Mouse (Mus musculus) kidney, embryonic 14.5 days (tissue): ENCODE data around the gene Arf1. TPM values are rescaled to one million over a fixed set of nuclear protein-coding genes. Genes with fewer than 3 reads are reported as not detected.

ENCODE experiments used
- ATAC-seq: fragments of 200-750 bp; cut with Nextera tagmentation; 2 replicates; pipeline ENCODE4 v1.8.0; 2017; ENCODE audit warnings: moderate number of reproducible peaks, mild to moderate bottlenecking, moderate TSS enrichment, moderate library complexity; ENCODE audit not compliant: low FRiP score, low TSS enrichment
- H3K27ac ChIP-seq: fragments of 300-500 bp; sonication (generic); 2 replicates; pipeline ENCODE4 v1.5.1; 2014; ENCODE audit warnings: low read depth, mild to moderate bottlenecking, low read length, moderate library complexity, mixed read lengths
- H3K27me3 ChIP-seq: fragments of 300-500 bp; sonication (generic); 2 replicates; pipeline ENCODE4 v1.6.1; 2014; ENCODE audit warnings: mild to moderate bottlenecking, low read length; ENCODE audit not compliant: control insufficient read depth, insufficient read depth
- H3K36me3 ChIP-seq: fragments of 300-500 bp; sonication (generic); 2 replicates; pipeline ENCODE4 v1.6.1; 2014; ENCODE audit warnings: low read length, mixed read lengths; ENCODE audit not compliant: control insufficient read depth, insufficient read depth
- H3K4me1 ChIP-seq: fragments of 300-500 bp; sonication (generic); 2 replicates; pipeline ENCODE4 v1.6.1; 2014; ENCODE audit warnings: low read length, mixed read lengths; ENCODE audit not compliant: control insufficient read depth, insufficient read depth
- H3K4me2 ChIP-seq: fragments of 300-500 bp; sonication (generic); replicated peaks from 2 replicates; pipeline ENCODE4 v1.6.1; 2014; ENCODE audit warnings: low read depth, mild to moderate bottlenecking, low read length
- H3K4me3 ChIP-seq: fragments of 300-500 bp; sonication (generic); 2 replicates; pipeline ENCODE4 v1.5.1; 2014; ENCODE audit warnings: mild to moderate bottlenecking, low read length
- H3K9ac ChIP-seq: fragments of 300-500 bp; sonication (generic); 2 replicates; pipeline ENCODE4 v1.6.1; 2014; ENCODE audit warnings: low read depth, mild to moderate bottlenecking, low read length, moderate library complexity
- H3K9me3 ChIP-seq: fragments of 300-500 bp; sonication (generic); 2 replicates; pipeline ENCODE4 v1.6.1; 2016; ENCODE audit warnings: low read length; ENCODE audit not compliant: control insufficient read depth
- WGBS: fragments of 180-500 bp; shearing (Covaris S2); extraction: QIAGEN DNeasy Blood & Tissue Kit; methylation state at CpG from one replicate; pipeline ENCODE4 v1.1.7; 2014; 5-methylcytosine and 5-hydroxymethylcytosine counted together
- polyA plus RNA-seq: library from polyadenylated mRNA; unstranded; fragments of >200 nt; fragmentation: Nextera tagmentation; extraction: Ambion mirVana; gene quantifications from 2 replicates; pipeline ENCODE4 v1.2.1, GENCODE M21; 2014

Arf1 gene
- polyA plus RNA-seq, 1 experiment from 2014 or later = 644 TPM

DNA sequence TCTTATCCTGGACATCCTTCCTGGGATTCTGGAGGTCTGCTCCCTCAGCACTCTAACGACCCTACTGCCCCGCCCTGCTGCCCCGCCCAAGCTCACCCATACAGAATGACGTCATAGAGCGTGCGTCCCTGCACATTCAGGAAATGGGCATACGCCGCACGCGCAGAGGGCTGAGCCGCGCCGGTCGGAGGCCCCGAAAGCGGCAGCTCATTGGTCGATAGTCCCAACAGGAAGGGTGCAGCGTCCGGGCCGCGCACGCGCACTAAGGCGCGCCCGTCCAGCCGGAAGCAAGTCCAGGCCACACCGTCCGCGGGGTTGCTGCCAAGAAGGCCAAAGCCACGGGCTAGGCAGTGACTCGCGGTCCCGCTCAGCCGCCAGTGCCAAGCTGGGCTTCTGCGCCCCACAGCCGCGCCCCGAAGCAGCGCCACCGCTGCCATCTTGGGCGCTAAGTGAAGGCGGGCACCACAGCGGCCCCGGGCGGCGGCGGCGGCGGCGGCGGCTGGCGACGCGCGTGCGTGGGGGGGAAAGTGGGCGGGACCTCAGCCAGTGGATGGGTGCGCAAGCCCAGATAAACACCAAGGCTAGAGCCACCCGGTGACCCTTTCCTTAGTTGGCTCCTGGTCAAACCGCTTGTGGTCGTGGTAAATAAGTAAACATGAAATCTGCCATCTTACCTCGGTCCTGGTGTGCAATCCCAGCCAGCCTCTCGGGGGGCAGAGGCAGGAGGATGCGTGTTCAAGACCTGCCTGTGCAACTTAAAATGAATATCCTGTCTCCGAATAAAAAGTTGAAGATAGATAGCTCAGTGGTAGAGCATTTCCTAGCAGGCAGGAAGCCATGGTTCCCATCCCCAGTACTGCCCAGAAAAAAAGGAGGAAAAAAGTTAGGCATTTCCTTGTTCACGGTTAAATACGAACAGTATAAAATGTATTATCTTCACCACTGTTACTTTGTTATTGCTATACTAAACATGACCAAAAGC, 64.5 kb downstream of the Arf1 start, which contains the start of gene Iba57:
Gene Iba57 (minus strand): TSS at position 485 of the 982 bp plus-strand sequence.
- H3K9me3 ChIP-seq = no peaks in the 10 kb centered on the region
- H3K4me2 ChIP-seq = peak within 1 kb of the TSS; percentile 74
- H3K4me1 ChIP-seq = peaks cover 7% of the 10 kb centered on the region
- H3K27ac ChIP-seq = peak within 1 kb of the TSS; percentile 98
- H3K36me3 ChIP-seq = no peaks in the 10 kb centered on the region
- H3K27me3 ChIP-seq = no peaks in the 10 kb centered on the region
- ATAC-seq = peak; percentile 99
- peak within 1 kb of the TSS; percentile 95 for H3K9ac ChIP-seq
- H3K4me3 ChIP-seq = peak within 1 kb of the TSS; percentile 78
- 4% methylated on average over 55 of the region's 68 CpGs for WGBS

DNA sequence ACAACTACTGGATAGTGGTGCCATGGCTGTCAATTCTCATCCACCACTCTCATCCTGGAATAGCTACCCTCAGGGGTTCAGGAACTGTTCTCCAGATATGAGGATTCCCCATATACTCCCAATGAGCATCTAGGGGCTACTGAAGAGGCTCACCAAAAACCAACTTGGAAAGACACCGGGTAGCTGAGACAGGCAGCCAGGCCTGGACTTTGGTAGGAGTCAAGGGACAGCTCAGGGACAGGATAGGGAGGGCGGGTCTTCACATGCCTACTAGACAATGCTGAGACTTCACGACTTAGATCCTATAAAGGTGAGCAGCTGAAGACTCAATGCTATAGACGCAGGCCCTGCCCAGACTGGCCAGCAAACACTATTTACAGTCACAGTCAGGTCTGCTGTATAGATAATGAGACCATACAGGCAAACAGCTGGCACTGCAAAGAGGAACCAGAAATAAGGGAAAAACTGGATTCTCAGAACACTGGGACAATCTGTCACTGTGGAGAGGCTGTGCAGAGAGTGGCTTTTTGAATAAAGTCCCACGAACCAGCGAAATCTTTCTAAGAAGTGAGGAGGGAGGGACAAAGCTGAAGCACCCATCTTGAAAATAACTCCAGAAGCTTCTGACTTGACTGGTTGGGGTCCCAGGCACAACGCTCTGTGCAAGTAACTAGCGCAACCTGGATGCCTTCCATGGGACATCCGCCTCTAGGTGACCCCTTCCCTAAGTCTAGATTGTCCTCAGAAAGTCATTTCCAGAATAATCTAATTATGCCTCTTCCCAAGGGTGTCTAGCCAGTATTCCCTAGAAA, 65.4 kb downstream of the Arf1 start:
- ATAC-seq = no peak

More for the DNA sequence above, 65.4 kb downstream of the Arf1 start:
- Histone ChIP-seq H3K4me3 (peak overlapping the region; percentile 78), H3K9ac (peak overlapping the region; percentile 52; the same call in 1 of the 2 replicates), H3K9me3 (no peaks in the 10 kb centered on the region), H3K36me3 (0 out of 2 replicates have a peak, but pooled peaks cover 6% of the 10 kb centered on the region), H3K27me3 (no peaks in the 10 kb centered on the region), H3K4me2 (peak overlapping the region; percentile 74), H3K4me1 (peaks cover 7% of the 10 kb centered on the region), H3K27ac (peak overlapping the region; percentile 98; the same call in 1 of the 2 replicates)
- 63% methylated on average over 9 of the region's 9 CpGs for WGBS

Other genes with a start within 250 kb of the Arf1 start
- 0.33 and 0.51 TPM in 2 replicates for gene Obscn, start 91.9 kb downstream of the Arf1 start, polyA plus RNA-seq
- gene Iba57, start 64.5 kb downstream of the Arf1 start, polyA plus RNA-seq = 2.3 and 3.6 TPM in 2 replicates
- gene Gjc2, start 45.1 kb downstream of the Arf1 start, polyA plus RNA-seq = 0.11 and 0.28 TPM in 2 replicates
- 132 and 149 TPM in 2 replicates for gene Guk1, start 36.1 kb downstream of the Arf1 start, polyA plus RNA-seq
- 113 and 128 TPM in 2 replicates for gene Mrpl55, start 25.8 kb downstream of the Arf1 start, polyA plus RNA-seq
- gene 2310033P09Rik, start 19.9 kb downstream of the Arf1 start, polyA plus RNA-seq = 36.9 and 41.8 TPM in 2 replicates
- not detected in 2 replicates for gene Wnt3a, start 62.5 kb upstream of the Arf1 start, polyA plus RNA-seq
- 0.64 and 0.85 TPM in 2 replicates for gene Wnt9a, start 78.7 kb upstream of the Arf1 start, polyA plus RNA-seq
- not detected in 2 replicates for gene Prss38, start 147.4 kb upstream of the Arf1 start, polyA plus RNA-seq
- gene Jmjd4, start 221.8 kb upstream of the Arf1 start, polyA plus RNA-seq = 10.2 and 15.1 TPM in 2 replicates
- gene Snap47, start 222.9 kb upstream of the Arf1 start, polyA plus RNA-seq = 98.4 and 108 TPM in 2 replicates
- gene Zfp867, start 244.2 kb upstream of the Arf1 start, polyA plus RNA-seq = 9.9 and 10.3 TPM in 2 replicates